31 mouse cellular contexts compared by ENCODE assay signal in the genomic region with DNA sequence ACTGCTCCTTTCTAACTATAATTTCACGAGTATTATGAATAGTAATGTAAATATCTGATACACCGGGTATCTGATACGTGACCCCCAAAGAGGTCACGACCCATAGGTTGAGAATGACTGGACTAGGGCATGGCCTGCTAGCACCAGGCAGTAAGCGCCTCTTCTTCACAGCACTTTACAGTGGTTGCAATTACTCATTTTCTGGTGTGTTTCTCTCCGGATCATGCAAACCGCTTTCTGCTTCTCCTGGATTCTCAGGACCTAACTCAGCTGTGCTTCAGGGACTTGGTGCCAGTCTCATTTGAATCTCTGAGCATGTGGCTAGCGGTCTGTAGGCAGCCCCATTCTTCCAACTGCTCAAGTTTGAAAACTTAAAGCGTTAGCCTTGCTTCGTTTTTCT.
"Had no signal": no experiment of that assay in that cellular context is flagged by ENCODE, and none has a peak within 500 bp of the region (broad histone marks: within the 10 kb centered on the region; RNA-seq: fewer than 3 reads in every experiment).

No protein-coding gene starts in this region.

- H3K27me3 ChIP-seq: limb, embryonic 12.5 days; limb, embryonic 13.5 days; limb, embryonic 15.5 days; liver, embryonic 12.5 days; liver, embryonic 13.5 days; liver, embryonic 15.5 days; lung, embryonic 15.5 days; megakaryocyte, embryonic 14.5 days; midbrain, embryonic 12.5 days; midbrain, embryonic 13.5 days; midbrain, embryonic 15.5 days had no signal

- H3K9me3 ChIP-seq: limb, embryonic 10.5 days; limb, embryonic 12.5 days; limb, embryonic 13.5 days; limb, embryonic 15.5 days; liver, embryonic 12.5 days; liver, embryonic 13.5 days; liver, embryonic 15.5 days; lung, embryonic 15.5 days; midbrain, embryonic 10.5 days; midbrain, embryonic 12.5 days; midbrain, embryonic 13.5 days; midbrain, embryonic 15.5 days had no signal

- ATAC-seq: liver, embryonic 12.5 days; liver, postnatal 0 days; lung, postnatal 0 days; midbrain, embryonic 13.5 days; midbrain, embryonic 15.5 days; midbrain, embryonic 16.5 days had no signal

- H3K27ac ChIP-seq: left cerebral cortex, adult 2 months; limb, embryonic 10.5 days; limb, embryonic 12.5 days; limb, embryonic 13.5 days; limb, embryonic 15.5 days; liver, embryonic 12.5 days; liver, embryonic 13.5 days; liver, embryonic 14.5 days; liver, embryonic 15.5 days; lung, embryonic 15.5 days; macrophage; midbrain, embryonic 10.5 days; midbrain, embryonic 12.5 days; midbrain, embryonic 13.5 days; midbrain, embryonic 15.5 days had no signal

- H3K4me2 ChIP-seq: limb, embryonic 12.5 days; limb, embryonic 13.5 days; limb, embryonic 15.5 days; liver, embryonic 11.5 days; liver, embryonic 12.5 days; liver, embryonic 13.5 days; liver, embryonic 15.5 days; lung, embryonic 14.5 days; lung, embryonic 15.5 days; midbrain, embryonic 12.5 days; midbrain, embryonic 13.5 days; midbrain, embryonic 15.5 days had no signal

- H3K4me1 ChIP-seq: limb, embryonic 12.5 days; limb, embryonic 13.5 days; limb, embryonic 15.5 days; liver, embryonic 12.5 days; liver, embryonic 13.5 days; liver, embryonic 15.5 days; lung, embryonic 15.5 days; midbrain, embryonic 10.5 days; midbrain, embryonic 12.5 days; midbrain, embryonic 13.5 days; midbrain, embryonic 15.5 days had no signal

- H3K9ac ChIP-seq: limb, embryonic 12.5 days; limb, embryonic 13.5 days; limb, embryonic 15.5 days; liver, embryonic 12.5 days; liver, embryonic 13.5 days; liver, embryonic 14.5 days; liver, embryonic 15.5 days; liver, postnatal 0 days; lung, embryonic 14.5 days; lung, embryonic 15.5 days; midbrain, embryonic 12.5 days; midbrain, embryonic 13.5 days; midbrain, embryonic 15.5 days had no signal

- DNase-seq: left cerebral cortex, postnatal 4 days; liver; liver, embryonic 13.5 days; liver, postnatal 0 days; lung, adult 18-20 months; lung, adult 2 months; lung, embryonic 14.5 days; lung, postnatal 10 days; lung, postnatal 14 days; lung, postnatal 36 days; lung, postnatal 4 days; midbrain, embryonic 14.5 days had no signal

- H3K36me3 ChIP-seq: limb, embryonic 10.5 days; limb, embryonic 12.5 days; limb, embryonic 13.5 days; liver, embryonic 12.5 days; liver, embryonic 13.5 days; liver, embryonic 15.5 days; lung, embryonic 15.5 days; midbrain, embryonic 10.5 days; midbrain, embryonic 12.5 days; midbrain, embryonic 15.5 days had no signal

- H3K4me3 ChIP-seq: left cerebral cortex, adult 2 months; limb, embryonic 10.5 days; limb, embryonic 12.5 days; limb, embryonic 13.5 days; limb, embryonic 15.5 days; liver, embryonic 12.5 days; liver, embryonic 13.5 days; liver, embryonic 15.5 days; lung, embryonic 15.5 days; megakaryocyte, embryonic 14.5 days; midbrain, embryonic 10.5 days; midbrain, embryonic 12.5 days; midbrain, embryonic 13.5 days; midbrain, embryonic 15.5 days; myocyte had no signal
